Mouse (Mus musculus): ENCODE measurements around the gene Vbp1. TPM values are rescaled to one million over a fixed set of nuclear protein-coding genes. Genes with fewer than 3 reads are reported as not detected.
"Not testable (repeated sequence)": the region's sequence is repeated elsewhere in the genome, so short reads cannot be mapped to it uniquely, and the experiment has no call there.

Vbp1 gene
- polyA plus RNA-seq (2015; fragmentation: Nextera tagmentation; extraction: Ambion mirVana): 85.5 and 114 TPM in 2 replicates

- Histone ChIP-seq H3K27ac (ENCODE audit: low read length) (peak within 1 kb of the TSS; percentile 97), H3K4me1 (ENCODE audit: control insufficient read depth, low read depth, low read length) (no peaks in the 10 kb centered on the region), H3K27me3 (ENCODE audit: control insufficient read depth, insufficient read depth, low read depth, low read length) (no peaks in the 10 kb centered on the region), H3K9me3 (replicated peaks; ENCODE audit: control insufficient read depth, low read length) (no peaks in the 10 kb centered on the region), H3K4me2 (ENCODE audit: low read depth, low read length) (peak within 1 kb of the TSS; percentile 27), H3K9ac (ENCODE audit: low read depth, low read length) (peak within 1 kb of the TSS; percentile 77), H3K36me3 (ENCODE audit: control insufficient read depth, insufficient read depth) (no peaks in the 10 kb centered on the region), H3K4me3 (ENCODE audit: low read depth, low read length) (peak within 1 kb of the TSS; percentile 74)
- 15% methylated on average over 37 of the region's 37 CpGs for WGBS (ENCODE audit: insufficient replicate concordance)
- peak; percentile 99 for ATAC-seq (ENCODE audit: low read depth)
Measured at GRCm38 (mm10) chrX:75514179-75514972, at the start of gene Vbp1. Vbp1 (plus strand) TSS chrX:75514299.

DNA sequence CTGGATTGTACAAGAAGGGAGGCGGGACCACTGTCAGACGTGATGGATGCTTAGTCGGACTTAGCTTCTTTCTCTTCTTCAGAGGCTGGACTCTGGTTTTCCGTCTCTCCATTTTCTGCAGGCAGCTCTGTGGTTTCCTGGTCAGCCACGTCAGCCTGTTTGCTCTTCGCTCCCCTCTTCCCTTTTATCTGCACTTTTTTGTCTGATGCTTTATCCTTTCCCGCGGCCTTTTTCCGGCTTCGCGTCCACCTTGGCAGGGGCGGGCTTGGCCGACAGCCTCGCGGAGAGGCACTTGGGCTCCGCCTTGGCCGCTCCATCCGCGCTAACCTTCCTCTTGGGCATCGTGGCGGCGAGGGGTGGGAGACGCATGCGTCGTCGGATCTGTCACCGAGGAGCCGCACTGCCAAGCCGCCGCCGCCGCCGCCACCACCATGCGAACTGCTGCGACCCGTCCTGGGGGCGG, 38.9 kb upstream of the Vbp1 start:
- not testable (repeated sequence) for H3K27me3 ChIP-seq (ENCODE audit: control insufficient read depth, insufficient read depth, low read depth, low read length)
- H3K9ac ChIP-seq (ENCODE audit: low read depth, low read length): peak overlapping the region; percentile 16; the same call in 1 of the 2 replicates
- 22% methylated on average over 37 of the region's 37 CpGs for WGBS (ENCODE audit: insufficient replicate concordance)

DNA sequence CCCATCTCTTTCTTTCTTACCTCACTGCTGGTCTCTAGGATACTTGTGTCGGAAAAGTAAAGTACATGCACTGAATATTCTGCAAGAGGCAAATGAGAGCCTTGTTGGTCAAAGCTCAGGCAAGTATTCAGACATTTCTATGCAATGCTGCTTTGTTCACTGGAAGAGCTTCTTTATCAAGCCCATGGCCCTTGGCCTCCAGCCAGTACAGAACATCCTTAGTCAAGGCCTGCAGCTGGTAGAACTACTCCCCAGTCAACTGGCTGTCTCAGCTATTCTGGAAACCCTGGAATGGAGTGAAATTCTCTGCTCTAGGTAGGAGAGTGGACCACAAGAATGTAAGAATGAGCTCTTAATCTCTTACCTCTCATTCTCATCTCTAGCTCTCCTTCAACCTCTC, 24.2 kb upstream of the Vbp1 start:
- no peaks in the 10 kb centered on the region for H3K4me1 ChIP-seq (ENCODE audit: control insufficient read depth, low read depth, low read length)
- H3K4me2 ChIP-seq (ENCODE audit: low read depth, low read length): no peak overlapping the region
- no peaks in the 10 kb centered on the region for H3K36me3 ChIP-seq (ENCODE audit: control insufficient read depth, insufficient read depth)
- H3K27ac ChIP-seq (ENCODE audit: low read length): no peak overlapping the region
- no peaks in the 10 kb centered on the region for H3K27me3 ChIP-seq (ENCODE audit: control insufficient read depth, insufficient read depth, low read depth, low read length)
- ATAC-seq (ENCODE audit: low read depth): no peak
- H3K4me3 ChIP-seq (ENCODE audit: low read depth, low read length): no peak overlapping the region
- 50% methylated on average over 1 of the region's 1 CpGs for WGBS (ENCODE audit: insufficient replicate concordance)
- H3K9me3 ChIP-seq (replicated peaks; ENCODE audit: control insufficient read depth, low read length): no peaks in the 10 kb centered on the region
- no peak overlapping the region for H3K9ac ChIP-seq (ENCODE audit: low read depth, low read length)

More for the DNA sequence above, 38.9 kb upstream of the Vbp1 start:
- Histone ChIP-seq H3K4me2 (ENCODE audit: low read depth, low read length) (peak overlapping the region; percentile 58), H3K4me3 (ENCODE audit: low read depth, low read length) (peak overlapping the region; percentile 49)
- H3K4me1 ChIP-seq (ENCODE audit: control insufficient read depth, low read depth, low read length); H3K27ac ChIP-seq (ENCODE audit: low read length); H3K9me3 ChIP-seq (replicated peaks; ENCODE audit: control insufficient read depth, low read length); H3K36me3 ChIP-seq (ENCODE audit: control insufficient read depth, insufficient read depth): not testable (repeated sequence)
- peak; percentile 35; the same call in 1 of the 2 replicates for ATAC-seq (ENCODE audit: low read depth)

DNA sequence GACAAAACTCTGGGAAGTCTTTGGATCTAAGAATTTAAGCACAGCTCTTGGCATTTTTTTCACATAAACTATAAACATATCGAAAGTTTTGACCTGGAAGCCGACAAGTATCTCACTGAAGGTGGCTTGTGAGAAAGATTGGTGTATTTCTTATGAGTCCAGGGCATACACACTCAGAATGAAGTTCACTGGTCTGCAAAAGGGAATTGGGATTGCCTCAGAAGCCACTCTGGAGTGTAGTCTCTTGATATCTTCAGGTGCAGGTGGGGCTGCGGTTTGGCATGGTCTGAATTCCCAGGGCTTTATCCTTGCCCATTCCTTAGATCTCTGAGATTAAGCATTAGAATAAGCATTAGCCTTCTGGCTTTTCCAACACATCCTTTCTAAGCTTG, 316 bp upstream of the Vbp1 start:
- H3K4me1 ChIP-seq (ENCODE audit: control insufficient read depth, low read depth, low read length): no peaks in the 10 kb centered on the region
- H3K36me3 ChIP-seq (ENCODE audit: control insufficient read depth, insufficient read depth): no peaks in the 10 kb centered on the region
- H3K27ac ChIP-seq (ENCODE audit: low read length): no peak overlapping the region
- no peaks in the 10 kb centered on the region for H3K9me3 ChIP-seq (replicated peaks; ENCODE audit: control insufficient read depth, low read length)
- H3K4me2 ChIP-seq (ENCODE audit: low read depth, low read length): peak overlapping the region; percentile 27; the same call in 1 of the 2 replicates
- ATAC-seq (ENCODE audit: low read depth): no peak
- H3K27me3 ChIP-seq (ENCODE audit: control insufficient read depth, insufficient read depth, low read depth, low read length): no peaks in the 10 kb centered on the region
- H3K4me3 ChIP-seq (ENCODE audit: low read depth, low read length): no peak overlapping the region
- H3K9ac ChIP-seq (ENCODE audit: low read depth, low read length): no peak overlapping the region
- WGBS (ENCODE audit: insufficient replicate concordance): 27% methylated on average over 3 of the region's 3 CpGs

- no peak for ATAC-seq (ENCODE audit: low read depth)
- Histone ChIP-seq H3K9me3 (replicated peaks; ENCODE audit: control insufficient read depth, low read length) (no peaks in the 10 kb centered on the region), H3K27me3 (ENCODE audit: control insufficient read depth, insufficient read depth, low read depth, low read length) (peaks cover 4% of the 10 kb centered on the region; the same call in 1 of the 2 replicates), H3K27ac (ENCODE audit: low read length) (no peak within 1 kb of the TSS), H3K4me1 (ENCODE audit: control insufficient read depth, low read depth, low read length) (no peaks in the 10 kb centered on the region), H3K4me2 (ENCODE audit: low read depth, low read length) (no peak within 1 kb of the TSS), H3K9ac (ENCODE audit: low read depth, low read length) (no peak within 1 kb of the TSS), H3K4me3 (ENCODE audit: low read depth, low read length) (0 out of 2 replicates have a peak within 1 kb of the TSS, but pooled peaks have one; percentile 21), H3K36me3 (ENCODE audit: control insufficient read depth, insufficient read depth) (no peaks in the 10 kb centered on the region)
- WGBS (ENCODE audit: insufficient replicate concordance): 15% methylated on average over 41 of the region's 41 CpGs
Measured at GRCm38 (mm10) chrX:75577582-75578324, 63.7 kb downstream of the Vbp1 start, which contains the start of gene Rab39b. Rab39b (minus strand) TSS chrX:75578231.

GRCm38 (mm10) chrX:75578539-75578938, 64.4 kb downstream of the Vbp1 start:
- H3K9ac ChIP-seq (ENCODE audit: low read depth, low read length): no peak overlapping the region
- no peak overlapping the region for H3K4me2 ChIP-seq (ENCODE audit: low read depth, low read length)
- 66% methylated on average over 2 of the region's 2 CpGs for WGBS (ENCODE audit: insufficient replicate concordance)
- no peaks in the 10 kb centered on the region for H3K4me1 ChIP-seq (ENCODE audit: control insufficient read depth, low read depth, low read length)
- H3K9me3 ChIP-seq (replicated peaks; ENCODE audit: control insufficient read depth, low read length): no peaks in the 10 kb centered on the region
- peaks cover 4% of the 10 kb centered on the region; the same call in 1 of the 2 replicates for H3K27me3 ChIP-seq (ENCODE audit: control insufficient read depth, insufficient read depth, low read depth, low read length)
- H3K27ac ChIP-seq (ENCODE audit: low read length): no peak overlapping the region
- no peaks in the 10 kb centered on the region for H3K36me3 ChIP-seq (ENCODE audit: control insufficient read depth, insufficient read depth)
- no peak for ATAC-seq (ENCODE audit: low read depth)
- H3K4me3 ChIP-seq (ENCODE audit: low read depth, low read length): no peak overlapping the region

Other genes starting within 250 kb of the Vbp1 start
- gene Fundc2, start 131.9 kb upstream of the Vbp1 start, polyA plus RNA-seq (2015; fragmentation: Nextera tagmentation; extraction: Ambion mirVana): 20.6 and 22.9 TPM in 2 replicates
- 2.4 and 2.9 TPM in 2 replicates for gene F8, start 131.7 kb upstream of the Vbp1 start, polyA plus RNA-seq (2015; fragmentation: Nextera tagmentation; extraction: Ambion mirVana)
- 11.2 and 12.2 TPM in 2 replicates for gene Cmc4, start 97.7 kb upstream of the Vbp1 start, polyA plus RNA-seq (2015; fragmentation: Nextera tagmentation; extraction: Ambion mirVana)
- gene Mtcp1, start 97.7 kb upstream of the Vbp1 start, polyA plus RNA-seq (2015; fragmentation: Nextera tagmentation; extraction: Ambion mirVana): 5.3 and 6.3 TPM in 2 replicates
- gene Brcc3, start 97.7 kb upstream of the Vbp1 start, polyA plus RNA-seq (2015; fragmentation: Nextera tagmentation; extraction: Ambion mirVana): 29.3 and 34.1 TPM in 2 replicates
- gene Rab39b, start 63.9 kb downstream of the Vbp1 start, polyA plus RNA-seq (2015; fragmentation: Nextera tagmentation; extraction: Ambion mirVana): 0.05 TPM in 1 of 2 replicates, not detected in the other